Mouse (Mus musculus) layer of hippocampus, adult 11-12 months (tissue): ENCODE measurements at regions not wholly inside any gene's neighbourhood (a gene's known extent, or its start where the extent isn't known, plus 50 kb on each side); places are given as distances from the start of the nearest gene placed in this dataset.

Source experiments
- DNase-seq: peaks from one replicate; pipeline ENCODE4 v3.0.0; 2022; ENCODE audit warnings: low spot score

GRCm38 (mm10) chr11:64230071-64230470 is 150.8 kb upstream of the Cox10 start:
- no peak for DNase-seq

- no peak for DNase-seq
These were observed 141.6 kb upstream of the Cox10 start for GRCm38 (mm10) chr11:64220888-64221287.

GRCm38 (mm10) chr11:64217181-64217580 is 137.9 kb upstream of the Cox10 start:
- no peak for DNase-seq

- no peak for DNase-seq
These were observed 131.6 kb upstream of the Cox10 start for GRCm38 (mm10) chr11:64210916-64211315.

- DNase-seq = no peak
These were observed 129.0 kb upstream of the Cox10 start for GRCm38 (mm10) chr11:64208306-64208705.

GRCm38 (mm10) chr11:64207358-64207864 is 128.1 kb upstream of the Cox10 start:
- no peak for DNase-seq

- no peak for DNase-seq
These were observed 126.9 kb upstream of the Cox10 start for GRCm38 (mm10) chr11:64206155-64206554.

- DNase-seq = no peak
These were observed 125.8 kb upstream of the Cox10 start for GRCm38 (mm10) chr11:64205069-64205468.

GRCm38 (mm10) chr11:64204305-64204704 is 125.0 kb upstream of the Cox10 start:
- DNase-seq = no peak

GRCm38 (mm10) chr11:64200874-64201273 is 121.6 kb upstream of the Cox10 start:
- peak; percentile 11 for DNase-seq

GRCm38 (mm10) chr11:64195272-64195671 is 116.0 kb upstream of the Cox10 start:
- DNase-seq = no peak

- no peak for DNase-seq
These were observed 109.4 kb upstream of the Cox10 start for GRCm38 (mm10) chr11:64188701-64189100.

GRCm38 (mm10) chr11:64187488-64188444 is 108.5 kb upstream of the Cox10 start:
- no peak for DNase-seq

- no peak for DNase-seq
These were observed 107.7 kb upstream of the Cox10 start for GRCm38 (mm10) chr11:64187007-64187406.

GRCm38 (mm10) chr11:64186590-64186989 is 107.3 kb upstream of the Cox10 start:
- no peak for DNase-seq

GRCm38 (mm10) chr11:64180036-64180435 is 100.8 kb upstream of the Cox10 start:
- DNase-seq = no peak

- DNase-seq = no peak
These were observed 94.3 kb upstream of the Cox10 start for GRCm38 (mm10) chr11:64173421-64174062.

- DNase-seq = no peak
These were observed 93.7 kb upstream of the Cox10 start for GRCm38 (mm10) chr11:64172926-64173325.

- peak; percentile 9 for DNase-seq
These were observed 89.4 kb upstream of the Cox10 start for GRCm38 (mm10) chr11:64168626-64169025.

GRCm38 (mm10) chr11:64164796-64165195 is 85.5 kb upstream of the Cox10 start:
- no peak for DNase-seq

- peak; percentile 6 for DNase-seq
These were observed 79.0 kb upstream of the Cox10 start for GRCm38 (mm10) chr11:64158281-64158680.

GRCm38 (mm10) chr11:64156640-64157039 is 77.4 kb upstream of the Cox10 start:
- DNase-seq = no peak

- no peak for DNase-seq
These were observed 60.2 kb upstream of the Cox10 start for GRCm38 (mm10) chr11:64139483-64139882.
